Mouse (Mus musculus) CH12.LX (cell line): ENCODE data around the gene Fat2. TPM values are rescaled to one million over a fixed set of nuclear protein-coding genes. Genes with fewer than 3 reads are reported as not detected.

Source experiments
- DNase-seq: peaks from one replicate; pipeline ENCODE4 v3.0.0-alpha.2; 2013; ENCODE audit errors: extremely low read depth
- H3K27ac ChIP-seq: 2 replicates; pipeline ENCODE4 v1.5.1; 2012; ENCODE audit warnings: low read depth, mild to moderate bottlenecking, control low read depth, moderate library complexity; ENCODE audit not compliant: insufficient read depth
- H3K27me3 ChIP-seq: replicated peaks from 2 replicates; pipeline ENCODE3; 2012; ENCODE audit warnings: inconsistent platforms
- H3K36me3 ChIP-seq, 2 experiments: replicated peaks in 1 of 2; 2 replicates each; pipeline versions ENCODE3 to v1.6.1; 2012; ENCODE audit warnings: inconsistent platforms in 1 of 2, low read length in 1 of 2, mild to moderate bottlenecking in 1 of 2, mixed read lengths in 1 of 2, moderate library complexity in 1 of 2; ENCODE audit not compliant: control insufficient read depth in 1 of 2, insufficient read depth in 1 of 2
- H3K4me1 ChIP-seq, 2 experiments: 2 replicates each; pipeline ENCODE4 v1.6.1; 2012; ENCODE audit warnings: inconsistent platforms in 1 of 2, moderate library complexity in 1 of 2; ENCODE audit not compliant: insufficient read depth in 2 of 2, control insufficient read depth in 1 of 2
- H3K4me2 ChIP-seq: 2 replicates; pipeline ENCODE4 v1.6.1; 2012; ENCODE audit warnings: low read depth, mild to moderate bottlenecking, control low read depth; ENCODE audit not compliant: poor library complexity, insufficient read depth, severe bottlenecking
- H3K4me3 ChIP-seq, 3 experiments: fragments of 150-350 bp in 1 of 3; sonication (generic) in 1 of 3; replicated peaks in 1 of 3; 2 replicates each; pipeline versions ENCODE3 to v1.5.1; 2011 to 2012; ENCODE audit warnings: low read depth in 2 of 3, low read length in 2 of 3, mild to moderate bottlenecking in 2 of 3, moderate library complexity in 2 of 3, control low read depth in 1 of 3, improper control_type of control experiment in 1 of 3, inconsistent platforms in 1 of 3, mixed read lengths in 1 of 3; ENCODE audit not compliant: poor library complexity in 1 of 3
- H3K79me2 ChIP-seq: replicated peaks from 2 replicates; pipeline ENCODE4 v1.6.1; 2012; ENCODE audit warnings: mild to moderate bottlenecking, moderate library complexity; ENCODE audit not compliant: control insufficient read depth, poor library complexity, insufficient read depth, severe bottlenecking; ENCODE audit errors: extremely low read depth
- H3K9ac ChIP-seq: 2 replicates; pipeline ENCODE4 v1.6.1; 2012; ENCODE audit warnings: low read depth, mild to moderate bottlenecking, control low read depth, moderate library complexity; ENCODE audit not compliant: insufficient read depth
- H3K9me3 ChIP-seq: replicated peaks from 2 replicates; pipeline ENCODE3; 2012; ENCODE audit warnings: low read length, inconsistent platforms, mixed read lengths
- CHD1 ChIP-seq: IDR thresholded peaks from 2 replicates; pipeline ENCODE4 v1.6.1; 2012; ENCODE audit warnings: low read depth, low read length, improper control_type of control experiment, inconsistent platforms
- ELF1 ChIP-seq: IDR thresholded peaks from 2 replicates; pipeline ENCODE4 v1.6.1; 2014; ENCODE audit warnings: low read depth, mild to moderate bottlenecking, inconsistent platforms, low read length, improper control_type of control experiment
- ETS1 ChIP-seq: conservative IDR thresholded peaks from 2 replicates; pipeline ENCODE4 v1.6.1; 2012; ENCODE audit warnings: low read depth, mild to moderate bottlenecking, inconsistent platforms, low read length, improper control_type of control experiment, moderate library complexity
- GABPA ChIP-seq: IDR thresholded peaks from 2 replicates; pipeline ENCODE4 v1.6.1; 2012; ENCODE audit warnings: low read depth, low read length, improper control_type of control experiment, inconsistent platforms; ENCODE audit not compliant: insufficient replicate concordance
- HCFC1 ChIP-seq: IDR thresholded peaks from 2 replicates; pipeline ENCODE4 v1.6.1; 2012; ENCODE audit warnings: low read depth, mild to moderate bottlenecking, inconsistent platforms, low read length, improper control_type of control experiment
- IRF4 ChIP-seq: IDR thresholded peaks from 2 replicates; pipeline ENCODE4 v1.6.1; 2014; ENCODE audit warnings: low read depth, mild to moderate bottlenecking, inconsistent platforms, low read length, improper control_type of control experiment
- JUND ChIP-seq: conservative IDR thresholded peaks from 2 replicates; pipeline ENCODE4 v1.6.1; 2011; ENCODE audit warnings: low read depth, low read length, improper control_type of control experiment
- KAT2A ChIP-seq: IDR thresholded peaks from 2 replicates; pipeline ENCODE4 v1.6.1; 2012; ENCODE audit warnings: low read length, improper control_type of control experiment, inconsistent platforms; ENCODE audit not compliant: insufficient replicate concordance
- MAFK ChIP-seq: IDR thresholded peaks from 2 replicates; pipeline ENCODE4 v1.6.1; 2011; ENCODE audit warnings: low read length, improper control_type of control experiment; ENCODE audit not compliant: insufficient replicate concordance
- MAX ChIP-seq: IDR thresholded peaks from 2 replicates; pipeline ENCODE4 v1.6.1; 2011; ENCODE audit warnings: low read length, improper control_type of control experiment
- MAZ ChIP-seq: IDR thresholded peaks from 2 replicates; pipeline ENCODE4 v1.6.1; 2012; ENCODE audit warnings: low read depth, mild to moderate bottlenecking, inconsistent platforms, low read length, improper control_type of control experiment, moderate library complexity
- MEF2A ChIP-seq: IDR thresholded peaks from 2 replicates; pipeline ENCODE4 v1.6.1; 2014; ENCODE audit warnings: low read depth, mild to moderate bottlenecking, inconsistent platforms, low read length, improper control_type of control experiment, borderline replicate concordance
- MXI1 ChIP-seq: IDR thresholded peaks from 2 replicates; pipeline ENCODE4 v1.6.1; 2011; ENCODE audit warnings: mild to moderate bottlenecking, low read depth, low read length, improper control_type of control experiment
- MYC ChIP-seq: IDR thresholded peaks from 2 replicates; pipeline ENCODE4 v1.6.1; 2011; ENCODE audit warnings: low read depth, mild to moderate bottlenecking, improper control_type of control experiment, low read length
- NELFE ChIP-seq: IDR thresholded peaks from 2 replicates; pipeline ENCODE4 v1.6.1; 2011; ENCODE audit warnings: low read depth, low read length, improper control_type of control experiment
- NRF1 ChIP-seq: IDR thresholded peaks from 2 replicates; pipeline ENCODE4 v1.6.1; 2014; ENCODE audit warnings: low read depth, mild to moderate bottlenecking, inconsistent platforms, low read length, improper control_type of control experiment, moderate library complexity
- PAX5 ChIP-seq: IDR thresholded peaks from 2 replicates; pipeline ENCODE4 v1.6.1; 2012; ENCODE audit warnings: low read length, inconsistent platforms, mixed read lengths
- POLR2AphosphoS2 ChIP-seq: IDR thresholded peaks from 2 replicates; pipeline ENCODE4 v1.6.1; 2011; ENCODE audit warnings: low read depth, low read length, improper control_type of control experiment
- RAD21 ChIP-seq: IDR thresholded peaks from 2 replicates; pipeline ENCODE4 v1.6.1; 2011; ENCODE audit warnings: low read depth, mild to moderate bottlenecking, low read length, improper control_type of control experiment, moderate library complexity
- SIN3A ChIP-seq: IDR thresholded peaks from 2 replicates; pipeline ENCODE4 v1.6.1; 2012; ENCODE audit warnings: low read length, improper control_type of control experiment, inconsistent platforms
- UBTF ChIP-seq: IDR thresholded peaks from 2 replicates; pipeline ENCODE4 v1.6.1; 2012; ENCODE audit warnings: low read depth, mild to moderate bottlenecking, inconsistent platforms, low read length, improper control_type of control experiment, moderate library complexity
- USF1 ChIP-seq: IDR thresholded peaks from 2 replicates; pipeline ENCODE4 v1.6.1; 2014; ENCODE audit warnings: low read depth, mild to moderate bottlenecking, inconsistent platforms, low read length, improper control_type of control experiment
- USF2 ChIP-seq: conservative IDR thresholded peaks from 2 replicates; pipeline ENCODE4 v1.6.1; 2011; ENCODE audit warnings: low read depth, low read length, improper control_type of control experiment
- ZC3H11A ChIP-seq: IDR thresholded peaks from 2 replicates; pipeline ENCODE4 v1.6.1; 2012; ENCODE audit warnings: low read depth, mild to moderate bottlenecking, inconsistent platforms, low read length, improper control_type of control experiment
- ZKSCAN1 ChIP-seq: IDR thresholded peaks from 2 replicates; pipeline ENCODE4 v1.6.1; 2012; ENCODE audit warnings: low read depth, inconsistent platforms, low read length, improper control_type of control experiment, borderline replicate concordance
- dilution Hi-C: fragments of 300-500 bp; cut with MboI; formaldehyde crosslinking; loops from 2 replicates; pipeline ENCODE4 v1.14.3; 2020; ENCODE audit warnings: low sequenced_read_pairs; ENCODE audit not compliant: extremely low pct_unique_long_range_greater_than_20kb, extremely low pct_ligation_motif_present
- in situ Hi-C: fragments of 300-500 bp; cut with MboI; formaldehyde crosslinking; loops from 3 replicates; pipeline ENCODE4 v1.14.3; 2019; ENCODE audit warnings: low sequenced_read_pairs, low pct_ligation_motif_present, low pct_unique_long_range_greater_than_20kb, mixed read lengths
- polyA plus RNA-seq: library from polyadenylated mRNA; unstranded; fragments of >175 nt; gene quantifications from 2 replicates; pipeline ENCODE4 v1.2.1, GENCODE M21; 2012; ENCODE audit warnings: low read depth; ENCODE audit not compliant: insufficient read length
- total RNA-seq, 2 experiments: library from RNA; depleted of rRNA; stranded (reverse); fragments of 300-350 nt in 1 of 2; fragments of >200 nt in 1 of 2; gene quantifications; 2 replicates each; pipeline ENCODE4 v1.2.3; 2012 to 2014

Gene Fat2
- total and polyA plus RNA-seq, 3 experiments: under 0.01 TPM; not detected in 2

- dilution Hi-C loops (no loop called here), in situ Hi-C loops (no loop called here)
- Histone ChIP-seq H3K9me3 (no peaks in the 10 kb centered on the region), H3K4me1 (no peaks in the 10 kb centered on the region), H3K9ac (no peak overlapping the region), H3K27me3 (no peaks in the 10 kb centered on the region), H3K4me3 (no peak overlapping the region), H3K36me3 (peaks cover 0 to 10% of the 10 kb centered on the region in 2 experiments), H3K27ac (no peak overlapping the region), H3K4me2 (no peak overlapping the region), H3K79me2 (no peaks in the 10 kb centered on the region)
- DNase-seq: no peak
- TF ChIP-seq SIN3A: no peak
- TF ChIP-seq USF2: no peak
- no peak for TF ChIP-seq POLR2AphosphoS2
- TF ChIP-seq MXI1: no peak
- TF ChIP-seq USF1: no peak
- no peak for TF ChIP-seq ELF1
- TF ChIP-seq NRF1: no peak
- TF ChIP-seq JUND: no peak
- no peak for TF ChIP-seq MAFK
- no peak for TF ChIP-seq PAX5
These were observed 96.9 kb downstream of the Fat2 start for GRCm38 (mm10) chr11:55239496-55239895.

- H3K27me3 ChIP-seq: no peaks in the 10 kb centered on the region
- TF ChIP-seq NRF1 (no peak), CHD1 (no peak), MAX (no peak), RAD21 (no peak), IRF4 (no peak), UBTF (no peak), HCFC1 (no peak), USF2 (no peak), GABPA (no peak), KAT2A (no peak), MYC (no peak), MEF2A (no peak), ETS1 (no peak), NELFE (no peak), MAZ (no peak), SIN3A (no peak), MXI1 (no peak), ZC3H11A (no peak), ZKSCAN1 (no peak), USF1 (no peak)
- TF ChIP-seq, all 38 proteins: peak for 0
- Histone ChIP-seq H3K9me3 (no peaks in the 10 kb centered on the region), H3K36me3 (peaks cover 9 to 34% of the 10 kb centered on the region in 2 experiments), H3K4me1 (no peaks in the 10 kb centered on the region), H3K4me3 (no peak overlapping the region), H3K4me2 (no peak overlapping the region), H3K27ac (no peak overlapping the region), H3K9ac (no peak overlapping the region), H3K79me2 (no peaks in the 10 kb centered on the region)
- no peak for DNase-seq
- in situ Hi-C loops: no loop called here
- dilution Hi-C loops: no loop called here
These were observed 99.5 kb downstream of the Fat2 start for GRCm38 (mm10) chr11:55236815-55237214.
